Mouse (Mus musculus): Measurements from ENCODE around the gene Fthl17d.
"Not testable (repeated sequence)": the region's sequence is repeated elsewhere in the genome, so short reads cannot be mapped to it uniquely, and the experiment has no call there.

Fthl17d gene

DNA sequence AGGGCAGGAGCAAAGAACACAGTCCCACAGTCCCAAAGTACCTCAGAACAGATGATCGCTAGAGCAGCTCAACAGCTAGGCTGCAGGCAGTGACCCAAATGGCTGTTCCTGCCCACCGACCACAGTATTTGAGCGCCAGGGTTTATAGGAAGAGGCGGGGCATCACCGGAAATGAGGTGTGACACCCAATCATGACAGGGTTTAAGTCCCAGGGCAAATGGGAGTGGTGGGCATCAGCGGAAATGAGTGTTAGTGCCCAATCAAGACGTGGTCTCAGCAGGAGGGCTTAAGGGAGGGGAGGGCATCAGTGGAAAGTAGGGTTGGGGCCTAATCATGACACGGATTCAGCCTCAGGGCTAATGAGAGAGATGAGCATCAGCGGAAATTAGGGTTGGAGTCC, at the start of gene Fthl17d:
Fthl17d (minus strand) TSS at position 101 of the 400 bp plus-strand sequence.
- DNase-seq (ENCODE audit: low spot score) = not testable (repeated sequence)

GRCm38 (mm10) chrX:9033193-9033592, 46.6 kb upstream of the Fthl17d start, which contains the start of gene Fthl17e:
Gene Fthl17e (plus strand): TSS chrX:9033493.
- not testable (repeated sequence) for DNase-seq (ENCODE audit: low spot score)

DNA sequence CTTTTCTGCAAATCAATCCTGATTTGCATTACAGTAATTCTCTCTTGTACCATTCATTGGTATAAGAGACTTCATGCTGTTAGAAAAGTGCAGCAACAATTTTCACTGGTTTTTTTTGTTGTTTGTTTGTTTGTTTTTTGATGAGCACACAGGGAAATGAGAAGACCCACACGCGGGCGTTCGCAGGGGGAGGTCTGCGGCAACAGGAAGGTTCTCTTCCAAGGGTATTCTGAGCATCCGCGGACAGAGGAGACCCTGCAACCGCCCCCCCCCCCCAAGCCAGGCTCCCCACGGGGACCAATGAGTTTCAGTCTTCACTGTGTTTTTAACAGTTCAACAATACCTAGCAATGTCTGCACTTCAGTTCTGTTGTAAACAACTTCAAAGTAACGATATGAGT, 32.9 kb upstream of the Fthl17d start:
- DNase-seq (ENCODE audit: low spot score) = no peak

DNA sequence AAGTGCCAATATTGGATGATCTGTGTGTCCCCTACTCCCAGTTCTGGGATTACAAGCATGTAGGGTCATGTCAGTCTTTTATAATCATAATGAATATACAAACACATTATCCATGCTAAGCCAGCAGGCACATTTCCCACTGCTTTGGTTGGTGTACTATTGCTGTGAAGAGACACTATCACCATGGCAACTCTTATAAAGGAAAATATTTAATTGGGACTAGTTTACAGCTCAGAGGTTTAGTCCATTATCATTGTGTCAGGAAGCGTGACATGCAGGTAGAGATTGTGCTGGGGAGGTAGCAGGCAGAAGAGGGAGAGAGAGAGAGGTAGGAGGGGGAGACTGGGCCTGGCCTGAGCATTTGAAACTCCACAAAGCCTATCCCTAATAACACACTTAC, 29.5 kb upstream of the Fthl17d start:
- DNase-seq (ENCODE audit: low spot score) = no peak

- DNase-seq (ENCODE audit: low spot score) = not testable (repeated sequence)
Observed at GRCm38 (mm10) chrX:8976459-8976858, 10.1 kb downstream of the Fthl17d start, which contains the start of gene Fthl17c. Gene Fthl17c (minus strand): TSS chrX:8976559.

- DNase-seq (ENCODE audit: low spot score) = not testable (repeated sequence)
Observed at GRCm38 (mm10) chrX:8964618-8965017, 21.9 kb downstream of the Fthl17d start.

DNA sequence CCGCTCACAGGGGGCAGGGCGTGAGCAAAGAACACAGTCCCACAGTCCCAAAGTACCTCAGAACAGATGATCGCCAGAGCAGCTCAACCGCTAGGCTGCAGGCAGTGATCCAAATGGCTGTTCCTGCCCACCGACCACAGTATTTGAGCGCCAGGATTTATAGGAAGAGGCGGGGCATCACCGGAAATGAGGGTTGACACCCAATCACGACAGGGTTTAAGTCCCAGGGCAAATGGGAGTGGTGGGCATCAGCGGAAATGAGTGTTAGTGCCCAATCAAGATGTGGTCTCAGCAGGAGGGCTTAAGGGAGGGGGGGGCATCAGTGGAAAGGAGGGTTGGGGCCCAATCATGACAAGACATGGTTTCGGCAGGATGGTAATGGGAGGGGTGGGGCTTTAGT, 23.7 kb downstream of the Fthl17d start, which contains the start of gene Fthl17b:
Fthl17b (minus strand) TSS at position 101 of the 400 bp plus-strand sequence.
- not testable (repeated sequence) for DNase-seq (ENCODE audit: low spot score)

DNA sequence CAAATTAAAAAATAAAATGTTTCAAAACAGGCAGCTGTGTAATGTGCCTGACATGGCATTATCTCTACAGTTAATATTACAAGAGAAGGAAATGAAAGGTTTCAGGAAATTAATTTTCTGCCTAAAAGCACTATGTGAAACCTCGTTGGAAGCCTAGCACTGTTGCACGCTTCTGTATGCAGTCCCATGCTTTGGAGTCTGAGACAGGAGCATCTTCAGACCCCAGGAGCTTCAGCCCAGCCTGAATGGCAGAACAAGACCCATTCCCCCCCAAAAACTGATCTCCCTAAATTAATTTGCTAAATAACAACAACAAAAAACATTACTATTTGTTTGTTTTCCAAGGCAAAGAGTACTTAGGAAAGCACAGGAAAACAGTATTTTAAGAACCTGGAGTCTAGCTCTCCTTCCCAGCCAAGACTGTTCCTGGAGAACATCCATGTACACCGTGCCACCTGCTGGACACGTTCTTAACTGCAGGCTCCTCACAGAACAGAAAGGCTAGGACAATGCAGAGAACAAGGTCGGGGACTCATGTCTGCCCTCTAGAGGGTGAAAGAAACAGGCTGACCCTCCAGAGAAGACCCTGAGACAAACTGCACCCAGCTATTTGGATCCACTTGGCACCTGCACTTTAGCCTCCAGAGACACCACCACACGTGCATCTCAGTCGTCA, 38.3 kb downstream of the Fthl17d start:
- DNase-seq (ENCODE audit: low spot score) = peak; percentile 2

DNA sequence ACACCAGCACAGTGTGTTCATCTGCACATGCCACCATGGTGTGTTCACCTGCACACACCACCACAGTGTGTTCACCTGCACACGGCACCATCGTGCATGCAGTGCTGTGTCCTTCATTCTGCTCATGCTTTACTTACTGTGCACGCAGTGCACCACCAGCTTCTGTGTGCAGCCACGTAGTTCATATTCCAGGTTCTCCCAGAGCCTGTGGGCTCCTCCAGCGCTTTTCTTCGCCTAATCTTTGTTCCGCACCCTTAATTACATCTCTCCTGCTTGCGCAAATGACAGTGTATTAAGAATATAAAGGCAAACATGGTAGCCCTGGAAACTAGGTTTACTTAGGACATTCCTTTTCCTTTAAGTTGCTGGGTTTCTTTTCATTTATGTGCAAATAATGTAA, 42.5 kb downstream of the Fthl17d start:
- DNase-seq (ENCODE audit: low spot score) = no peak

Measured in spleen, adult 12 weeks (tissue).